ENCODE assay signal across 8 mouse cellular contexts in the genomic region with DNA sequence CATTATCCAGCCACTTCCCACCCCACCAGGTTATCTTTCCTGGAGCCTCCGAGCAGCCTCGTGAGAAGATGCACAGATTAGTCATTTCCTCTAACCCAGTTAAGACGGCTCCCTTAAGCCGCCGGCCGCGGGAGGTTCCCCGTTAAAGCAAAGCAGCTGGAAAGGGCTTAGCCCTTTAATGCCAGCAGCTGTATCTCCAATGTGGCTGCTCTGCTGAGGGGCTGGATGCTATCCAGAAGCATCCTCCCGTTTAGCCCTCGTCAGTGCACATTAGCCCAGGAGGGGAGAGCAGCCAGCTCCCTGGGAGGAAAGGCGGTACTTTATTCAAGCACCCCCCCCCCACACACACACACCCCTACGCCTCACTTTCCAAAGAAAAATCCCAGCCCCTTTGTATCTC. TPM values are rescaled to one million over a fixed set of nuclear protein-coding genes. Genes with fewer than 3 reads are reported as not detected.
DNase-seq lines count a peak whose midpoint lies in the region; ATAC-seq and TF ChIP-seq lines count a peak whose summit lies in the region.

No protein-coding gene starts in this region.

- no peak for ATAC-seq in forebrain, embryonic 13.5 days
- no peak for ATAC-seq in limb, embryonic 11.5 days (ENCODE audit: insufficient number of reproducible peaks, low FRiP score, low TSS enrichment, low read depth)
- ATAC-seq in stomach, postnatal 0 days (ENCODE audit: low FRiP score, low TSS enrichment) = peak; percentile 79
- ATAC-seq in erythroid progenitor cell, adult 5-6 weeks (replicated peaks; ENCODE audit: low FRiP score, poor library complexity, severe bottlenecking) = no peak

- H3K79me2 ChIP-seq in C2C12 (ENCODE audit: control insufficient read depth, insufficient read depth) = no peaks in the 10 kb centered on the region

- H3K9me3 ChIP-seq in forebrain, embryonic 13.5 days (replicated peaks) = no peaks in the 10 kb centered on the region
- 0 out of 2 replicates have a peak, but pooled peaks cover 4% of the 10 kb centered on the region for H3K9me3 ChIP-seq in forebrain, embryonic 10.5 days
- H3K9me3 ChIP-seq in limb, embryonic 11.5 days (ENCODE audit: control insufficient read depth, low read length) = no peaks in the 10 kb centered on the region
- H3K9me3 ChIP-seq in stomach, postnatal 0 days (ENCODE audit: control insufficient read depth, low read length) = no peaks in the 10 kb centered on the region

- 5% methylated on average over 12 of the region's 12 CpGs for WGBS in forebrain, embryonic 13.5 days
- 8% methylated on average over 12 of the region's 12 CpGs for WGBS in forebrain, embryonic 10.5 days
- WGBS in limb, embryonic 11.5 days = 10% methylated on average over 12 of the region's 12 CpGs
- 8% methylated on average over 12 of the region's 12 CpGs for WGBS in stomach, postnatal 0 days

- H3K79me3 ChIP-seq in C2C12 (ENCODE audit: low read depth) = no peaks in the 10 kb centered on the region

- peaks cover 3% of the 10 kb centered on the region; the same call in 1 of the 2 replicates for H3K36me3 ChIP-seq in forebrain, embryonic 13.5 days (ENCODE audit: poor library complexity, severe bottlenecking)
- peaks cover 11% of the 10 kb centered on the region for H3K36me3 ChIP-seq in forebrain, embryonic 10.5 days (replicated peaks)
- peaks cover 7% of the 10 kb centered on the region for H3K36me3 ChIP-seq in C2C12 (ENCODE audit: control insufficient read depth, insufficient read depth)
- H3K36me3 ChIP-seq in limb, embryonic 11.5 days (ENCODE audit: control insufficient read depth, insufficient read depth, low read length) = no peaks in the 10 kb centered on the region
- H3K36me3 ChIP-seq in stomach, postnatal 0 days (ENCODE audit: control insufficient read depth, insufficient read depth, low read length) = no peaks in the 10 kb centered on the region

- peaks cover 24% of the 10 kb centered on the region for H3K4me1 ChIP-seq in forebrain, embryonic 13.5 days
- H3K4me1 ChIP-seq in forebrain, embryonic 10.5 days = peaks cover 26% of the 10 kb centered on the region
- H3K4me1 ChIP-seq in limb, embryonic 11.5 days (ENCODE audit: control insufficient read depth, insufficient read depth, low read length) = no peaks in the 10 kb centered on the region
- 0 out of 2 replicates have a peak, but pooled peaks cover 2% of the 10 kb centered on the region for H3K4me1 ChIP-seq in stomach, postnatal 0 days (replicated peaks; ENCODE audit: control insufficient read depth, insufficient read depth)

- H3K9ac ChIP-seq in forebrain, embryonic 13.5 days = no peak overlapping the region
- H3K9ac ChIP-seq in limb, embryonic 11.5 days (ENCODE audit: low read length) = no peak overlapping the region
- H3K9ac ChIP-seq in stomach, postnatal 0 days (ENCODE audit: low read length) = no peak overlapping the region

- no peak overlapping the region for H3K4me3 ChIP-seq in forebrain, embryonic 13.5 days
- no peak overlapping the region for H3K4me3 ChIP-seq in forebrain, embryonic 10.5 days
- no peak overlapping the region for H3K4me3 ChIP-seq in C2C12 (ENCODE audit: insufficient read depth, poor library complexity, severe bottlenecking)
- no peak overlapping the region for H3K4me3 ChIP-seq in limb, embryonic 11.5 days (ENCODE audit: low read depth, low read length)
- H3K4me3 ChIP-seq in stomach, postnatal 0 days (ENCODE audit: low read depth, low read length) = no peak overlapping the region

- no peak for DNase-seq in forebrain, embryonic 10.5 days (ENCODE audit: extremely low spot score, low spot score)
- peak; percentile 22 for DNase-seq in gastrocnemius, postnatal 25 days
- DNase-seq in limb, embryonic 11.5 days (ENCODE audit: low spot score) = peak; percentile 50
- DNase-seq in stomach, postnatal 0 days (ENCODE audit: low spot score) = peak; percentile 35
- no peak for DNase-seq in layer of hippocampus, adult 9-10 months (ENCODE audit: low spot score)

- no peak for TF ChIP-seq CTCF in C2C12 (IDR thresholded peaks at IDR 0.05; ENCODE audit: control insufficient read depth, insufficient read depth, insufficient read length)
- TF ChIP-seq CTCF in stomach, postnatal 0 days (IDR thresholded peaks at IDR 0.05; ENCODE audit: low read depth) = 0 out of 2 replicates have a peak, but pooled peaks have one; percentile 1

- H3K27me3 ChIP-seq in forebrain, embryonic 13.5 days = peaks cover 15% of the 10 kb centered on the region; the same call in 1 of the 2 replicates
- peaks cover 57% of the 10 kb centered on the region for H3K27me3 ChIP-seq in forebrain, embryonic 10.5 days (ENCODE audit: poor library complexity, severe bottlenecking)
- H3K27me3 ChIP-seq in C2C12 (ENCODE audit: control insufficient read depth, insufficient read depth, insufficient read length) = no peaks in the 10 kb centered on the region
- H3K27me3 ChIP-seq in limb, embryonic 11.5 days (ENCODE audit: control insufficient read depth, insufficient read depth, low read length) = no peaks in the 10 kb centered on the region
- no peaks in the 10 kb centered on the region for H3K27me3 ChIP-seq in stomach, postnatal 0 days (ENCODE audit: control insufficient read depth, insufficient read depth, low read length)

- H3K27ac ChIP-seq in forebrain, embryonic 13.5 days = peak overlapping the region; percentile 32; the same call in 1 of the 2 replicates
- H3K27ac ChIP-seq in forebrain, embryonic 10.5 days = no peak overlapping the region
- H3K27ac ChIP-seq in limb, embryonic 11.5 days (replicated peaks; ENCODE audit: low read depth, low read length) = no peak overlapping the region
- no peak overlapping the region for H3K27ac ChIP-seq in stomach, postnatal 0 days (replicated peaks)

- no peak for TF ChIP-seq EP300 in stomach, postnatal 0 days (optimal IDR thresholded peaks at IDR 0.05)

- H3ac ChIP-seq in C2C12 (ENCODE audit: control insufficient read depth, insufficient read length, low read depth) = no peak overlapping the region

- H3K4me2 ChIP-seq in forebrain, embryonic 13.5 days = peak overlapping the region; percentile 15
- no peak overlapping the region for H3K4me2 ChIP-seq in limb, embryonic 11.5 days (ENCODE audit: low read depth, severe bottlenecking)
- H3K4me2 ChIP-seq in stomach, postnatal 0 days (replicated peaks; ENCODE audit: low read depth) = 0 out of 2 replicates have a peak overlapping the region, but pooled peaks have one; percentile 14

RNA-seq across cellular contexts. Expression of gene Aqp6, which starts 13.6 kb away (rescaled TPM):
- polyA plus RNA-seq in forebrain, embryonic 13.5 days (2015; fragmentation: Nextera tagmentation; extraction: Ambion mirVana) = not detected in 2 replicates
- polyA plus RNA-seq in forebrain, embryonic 10.5 days (2016; fragmentation: Nextera tagmentation; extraction: Ambion mirVana) = not detected in 2 replicates
- polyA plus RNA-seq in C2C12 (2012; fragmentation: generic; extraction: Trizol) = not detected
- total RNA-seq in gastrocnemius, postnatal 25 days (2021) = not detected
- polyA plus RNA-seq in limb, embryonic 11.5 days (2014; fragmentation: Nextera tagmentation; extraction: Ambion mirVana) = not detected in 2 replicates
- polyA plus RNA-seq in stomach, postnatal 0 days (2015; fragmentation: Nextera tagmentation; extraction: Ambion mirVana) = not detected in 2 replicates
- total RNA-seq in erythroid progenitor cell, adult 5-6 weeks (2015; ENCODE audit: low replicate concordance) = not detected in 2 replicates
- total RNA-seq in erythroid progenitor cell, adult 5-6 weeks (2017; ENCODE audit: low replicate concordance) = not detected in 2 replicates

RNA-seq across cellular contexts. Expression of gene Aqp5, which starts 24.2 kb away (rescaled TPM):
- 0.14 and 0.25 TPM in 2 replicates for polyA plus RNA-seq in forebrain, embryonic 13.5 days (2015; fragmentation: Nextera tagmentation; extraction: Ambion mirVana)
- not detected in 2 replicates for polyA plus RNA-seq in forebrain, embryonic 10.5 days (2016; fragmentation: Nextera tagmentation; extraction: Ambion mirVana)
- 395 TPM for polyA plus RNA-seq in C2C12 (2012; fragmentation: generic; extraction: Trizol)
- total RNA-seq in gastrocnemius, postnatal 25 days (2021) = not detected
- polyA plus RNA-seq in limb, embryonic 11.5 days (2014; fragmentation: Nextera tagmentation; extraction: Ambion mirVana) = not detected in 2 replicates
- polyA plus RNA-seq in stomach, postnatal 0 days (2015; fragmentation: Nextera tagmentation; extraction: Ambion mirVana) = 0.72 and 1.9 TPM in 2 replicates
- not detected in 2 replicates for total RNA-seq in erythroid progenitor cell, adult 5-6 weeks (2015; ENCODE audit: low replicate concordance)
- total RNA-seq in erythroid progenitor cell, adult 5-6 weeks (2017; ENCODE audit: low replicate concordance) = not detected in 2 replicates

RNA-seq across cellular contexts. Expression of gene Aqp2, which starts 35.9 kb away (rescaled TPM):
- not detected in 2 replicates for polyA plus RNA-seq in forebrain, embryonic 13.5 days (2015; fragmentation: Nextera tagmentation; extraction: Ambion mirVana)
- polyA plus RNA-seq in forebrain, embryonic 10.5 days (2016; fragmentation: Nextera tagmentation; extraction: Ambion mirVana) = not detected in 2 replicates
- 0.18 TPM for polyA plus RNA-seq in C2C12 (2012; fragmentation: generic; extraction: Trizol)
- not detected for total RNA-seq in gastrocnemius, postnatal 25 days (2021)
- polyA plus RNA-seq in limb, embryonic 11.5 days (2014; fragmentation: Nextera tagmentation; extraction: Ambion mirVana) = not detected in 2 replicates
- polyA plus RNA-seq in stomach, postnatal 0 days (2015; fragmentation: Nextera tagmentation; extraction: Ambion mirVana) = not detected in 2 replicates
- total RNA-seq in erythroid progenitor cell, adult 5-6 weeks (2015; ENCODE audit: low replicate concordance) = not detected in 2 replicates
- not detected in 2 replicates for total RNA-seq in erythroid progenitor cell, adult 5-6 weeks (2017; ENCODE audit: low replicate concordance)

RNA-seq across cellular contexts. Expression of gene Racgap1, which starts 36.7 kb away (rescaled TPM):
- 182 and 189 TPM in 2 replicates for polyA plus RNA-seq in forebrain, embryonic 13.5 days (2015; fragmentation: Nextera tagmentation; extraction: Ambion mirVana)
- 193 and 201 TPM in 2 replicates for polyA plus RNA-seq in forebrain, embryonic 10.5 days (2016; fragmentation: Nextera tagmentation; extraction: Ambion mirVana)
- polyA plus RNA-seq in C2C12 (2012; fragmentation: generic; extraction: Trizol) = 175 TPM
- total RNA-seq in gastrocnemius, postnatal 25 days (2021) = 1 to 10 TPM; 1.3 to 2.1 TPM
- polyA plus RNA-seq in limb, embryonic 11.5 days (2014; fragmentation: Nextera tagmentation; extraction: Ambion mirVana) = 108 and 125 TPM in 2 replicates
- 29.8 and 35.9 TPM in 2 replicates for polyA plus RNA-seq in stomach, postnatal 0 days (2015; fragmentation: Nextera tagmentation; extraction: Ambion mirVana)
- 248 and 272 TPM in 2 replicates for total RNA-seq in erythroid progenitor cell, adult 5-6 weeks (2015; ENCODE audit: low replicate concordance)
- 292 and 327 TPM in 2 replicates for total RNA-seq in erythroid progenitor cell, adult 5-6 weeks (2017; ENCODE audit: low replicate concordance)

RNA-seq across cellular contexts. Expression of gene Asic1, which starts 55.4 kb away (rescaled TPM):
- polyA plus RNA-seq in forebrain, embryonic 13.5 days (2015; fragmentation: Nextera tagmentation; extraction: Ambion mirVana) = 15.1 and 17.0 TPM in 2 replicates
- 2.2 and 2.4 TPM in 2 replicates for polyA plus RNA-seq in forebrain, embryonic 10.5 days (2016; fragmentation: Nextera tagmentation; extraction: Ambion mirVana)
- polyA plus RNA-seq in C2C12 (2012; fragmentation: generic; extraction: Trizol) = 2.2 TPM
- under 1 TPM; 0.08 to 0.61 TPM for total RNA-seq in gastrocnemius, postnatal 25 days (2021)
- 0.57 and 0.64 TPM in 2 replicates for polyA plus RNA-seq in limb, embryonic 11.5 days (2014; fragmentation: Nextera tagmentation; extraction: Ambion mirVana)
- polyA plus RNA-seq in stomach, postnatal 0 days (2015; fragmentation: Nextera tagmentation; extraction: Ambion mirVana) = 1.0 and 1.2 TPM in 2 replicates
- total RNA-seq in erythroid progenitor cell, adult 5-6 weeks (2015; ENCODE audit: low replicate concordance) = not detected in 2 replicates
- total RNA-seq in erythroid progenitor cell, adult 5-6 weeks (2017; ENCODE audit: low replicate concordance) = not detected in 2 replicates

Comparison
In these comparisons a context has a peak if more than half of its experiments do, and no peak if none do; other contexts are left out.
1. DNase-seq: peak in gastrocnemius, postnatal 25 days (single experiment), limb, embryonic 11.5 days (single experiment) and stomach, postnatal 0 days (single experiment); none in forebrain, embryonic 10.5 days (single experiment) and layer of hippocampus, adult 9-10 months (single experiment).
2. RNA of gene Aqp5, which starts 24.2 kb away (polyA plus RNA-seq): 395 TPM in C2C12 (single experiment); 0.72 to 1.9 TPM in stomach, postnatal 0 days, 0.14 to 0.25 TPM in forebrain, embryonic 13.5 days, not detected in limb, embryonic 11.5 days and not detected in forebrain, embryonic 10.5 days; every median in the first group is over 100 times any median in the second.